Mouse (Mus musculus) frontal cortex, postnatal 14 days (tissue): Measurements from ENCODE around the gene Pard3b.
"Not testable (repeated sequence)": the region's sequence is repeated elsewhere in the genome, so short reads cannot be mapped to it uniquely, and the experiment has no call there.

Experiments used
- DNase-seq, 2 experiments: peaks; one replicate each; pipeline ENCODE4 v3.0.0; 2022; ENCODE audit warnings: low spot score in 2 of 2

Pard3b gene

GRCm38 (mm10) chr1:62576939-62577590, 938.4 kb downstream of the Pard3b start:
- no peak for DNase-seq

- DNase-seq = no peak
Measured at GRCm38 (mm10) chr1:62579024-62579765, 940.6 kb downstream of the Pard3b start.

GRCm38 (mm10) chr1:62580314-62580935, 941.8 kb downstream of the Pard3b start:
- no peak for DNase-seq

- DNase-seq = no peak
Measured at GRCm38 (mm10) chr1:62582476-62582875, 943.9 kb downstream of the Pard3b start.

- DNase-seq = no peak
Measured at GRCm38 (mm10) chr1:62587536-62587935, 948.9 kb downstream of the Pard3b start.

- no peak for DNase-seq
Measured at GRCm38 (mm10) chr1:62591296-62592031, 952.8 kb downstream of the Pard3b start.

GRCm38 (mm10) chr1:62595401-62595800, 956.8 kb downstream of the Pard3b start:
- DNase-seq = no peak

GRCm38 (mm10) chr1:62597751-62598400, 959.3 kb downstream of the Pard3b start:
- DNase-seq = no peak

- DNase-seq = no peak
Measured at GRCm38 (mm10) chr1:62598551-62598950, 959.9 kb downstream of the Pard3b start.

- not testable (repeated sequence) for DNase-seq
Measured at GRCm38 (mm10) chr1:62604644-62605043, 966.0 kb downstream of the Pard3b start.

GRCm38 (mm10) chr1:62618109-62618665, 979.6 kb downstream of the Pard3b start:
- DNase-seq = no peak

- no peak for DNase-seq
Measured at GRCm38 (mm10) chr1:62619456-62619855, 980.8 kb downstream of the Pard3b start.

GRCm38 (mm10) chr1:62622447-62622846, 983.8 kb downstream of the Pard3b start:
- no peak for DNase-seq

- no peak for DNase-seq
Measured at GRCm38 (mm10) chr1:62624166-62624565, 985.5 kb downstream of the Pard3b start.

GRCm38 (mm10) chr1:62624836-62625235, 986.2 kb downstream of the Pard3b start:
- DNase-seq = no peak

- no peak for DNase-seq
Measured at GRCm38 (mm10) chr1:62625332-62625731, 986.7 kb downstream of the Pard3b start.

GRCm38 (mm10) chr1:62625819-62626505, 987.3 kb downstream of the Pard3b start:
- no peak for DNase-seq

- peak in 1 of 2 experiments; percentile 8 for DNase-seq
Measured at GRCm38 (mm10) chr1:62629952-62630351, 991.3 kb downstream of the Pard3b start.

GRCm38 (mm10) chr1:62631511-62632305, 993.1 kb downstream of the Pard3b start:
- DNase-seq = no peak

GRCm38 (mm10) chr1:62632886-62633285, 994.3 kb downstream of the Pard3b start:
- no peak for DNase-seq
